Mouse (Mus musculus): ENCODE measurements at regions not wholly inside any gene's neighbourhood (a gene's known extent, or its start where the extent isn't known, plus 50 kb on each side); places are given as distances from the start of the nearest gene placed in this dataset.

DNA sequence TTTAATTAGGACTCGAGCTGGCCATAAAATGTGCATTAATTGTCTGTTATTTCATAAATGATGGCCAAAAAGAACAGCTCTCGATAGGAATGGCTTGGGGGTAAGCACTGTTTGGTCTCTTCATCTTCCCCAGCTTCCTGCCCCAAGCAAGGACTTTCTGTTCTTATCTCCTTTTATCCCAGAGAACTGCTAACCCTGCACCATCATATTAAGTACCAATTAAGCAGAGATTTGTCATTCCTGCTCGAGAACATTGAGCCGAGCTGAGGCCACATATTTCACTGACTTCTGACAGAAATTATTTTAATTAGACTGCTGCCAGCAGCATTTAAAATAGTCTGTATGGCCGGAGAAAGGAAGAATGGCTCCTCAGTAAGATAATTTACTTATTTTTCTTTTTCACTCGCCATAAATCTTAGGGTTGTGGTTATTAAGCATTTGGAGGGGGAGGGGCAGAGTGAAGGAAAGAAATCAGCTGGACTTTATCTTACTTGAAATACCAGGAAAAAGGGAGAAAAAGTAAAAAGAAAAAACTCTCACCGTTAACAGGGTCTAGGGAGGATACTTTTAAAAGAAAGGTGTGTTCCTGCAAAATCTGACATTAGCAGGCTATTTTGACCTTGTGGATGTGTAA is 377.1 kb downstream of the Mtx2 start:
- Histone ChIP-seq H3K4me2 (ENCODE audit: low read length) (no peak overlapping the region), H3K9ac (replicated peaks; ENCODE audit: low read depth, low read length) (no peak overlapping the region), H3K27ac (ENCODE audit: low read length) (no peak overlapping the region), H3K4me3 (replicated peaks; ENCODE audit: low read length) (no peak overlapping the region), H3K4me1 (replicated peaks; ENCODE audit: control insufficient read depth, insufficient read depth, low read length) (no peaks in the 10 kb centered on the region), H3K9me3 (ENCODE audit: control insufficient read depth, low read length) (no peaks in the 10 kb centered on the region), H3K36me3 (ENCODE audit: control insufficient read depth, insufficient read depth) (no peaks in the 10 kb centered on the region), H3K27me3 (replicated peaks; ENCODE audit: control insufficient read depth, insufficient read depth, low read length) (no peaks in the 10 kb centered on the region)
- no peak for ATAC-seq
- WGBS = 50% methylated on average over 7 of the region's 7 CpGs

- H3K27ac ChIP-seq (ENCODE audit: low read length) = no peak overlapping the region
- H3K4me3 ChIP-seq (replicated peaks; ENCODE audit: low read length) = no peak overlapping the region
- 44% methylated on average over 27 of the region's 27 CpGs for WGBS
These were observed 383.5 kb downstream of the Mtx2 start for GRCm38 (mm10) chr2:75208821-75209758.

GRCm38 (mm10) chr2:75209790-75210583 is 384.4 kb downstream of the Mtx2 start:
- no peak overlapping the region for H3K9ac ChIP-seq (replicated peaks; ENCODE audit: low read depth, low read length)
- no peaks in the 10 kb centered on the region for H3K27me3 ChIP-seq (replicated peaks; ENCODE audit: control insufficient read depth, insufficient read depth, low read length)
- H3K4me2 ChIP-seq (ENCODE audit: low read length) = no peak overlapping the region
- WGBS = 65% methylated on average over 17 of the region's 17 CpGs
- no peaks in the 10 kb centered on the region for H3K36me3 ChIP-seq (ENCODE audit: control insufficient read depth, insufficient read depth)
- no peak for ATAC-seq
- no peak overlapping the region for H3K4me3 ChIP-seq (replicated peaks; ENCODE audit: low read length)
- H3K27ac ChIP-seq (ENCODE audit: low read length) = no peak overlapping the region
- H3K9me3 ChIP-seq (ENCODE audit: control insufficient read depth, low read length) = no peaks in the 10 kb centered on the region
- H3K4me1 ChIP-seq (replicated peaks; ENCODE audit: control insufficient read depth, insufficient read depth, low read length) = peaks cover 11% of the 10 kb centered on the region

More at GRCm38 (mm10) chr2:75208821-75209758, 383.5 kb downstream of the Mtx2 start:
- no peaks in the 10 kb centered on the region for H3K9me3 ChIP-seq (ENCODE audit: control insufficient read depth, low read length)
- ATAC-seq = peak; percentile 49; the same call in 1 of the 2 replicates
- H3K27me3 ChIP-seq (replicated peaks; ENCODE audit: control insufficient read depth, insufficient read depth, low read length) = no peaks in the 10 kb centered on the region
- H3K9ac ChIP-seq (replicated peaks; ENCODE audit: low read depth, low read length) = no peak overlapping the region
- peaks cover 11% of the 10 kb centered on the region for H3K4me1 ChIP-seq (replicated peaks; ENCODE audit: control insufficient read depth, insufficient read depth, low read length)
- peak overlapping the region; percentile 28 for H3K4me2 ChIP-seq (ENCODE audit: low read length)
- H3K36me3 ChIP-seq (ENCODE audit: control insufficient read depth, insufficient read depth) = no peaks in the 10 kb centered on the region

GRCm38 (mm10) chr2:75216931-75217330 is 391.3 kb downstream of the Mtx2 start:
- WGBS = 94% methylated on average over 5 of the region's 5 CpGs

GRCm38 (mm10) chr2:75220775-75221359 is 395.3 kb downstream of the Mtx2 start:
- no peak overlapping the region for H3K27ac ChIP-seq (ENCODE audit: low read length)
- 39% methylated on average over 8 of the region's 8 CpGs for WGBS

More at GRCm38 (mm10) chr2:75216931-75217330, 391.3 kb downstream of the Mtx2 start:
- H3K27ac ChIP-seq (ENCODE audit: low read length) = no peak overlapping the region
- H3K9ac ChIP-seq (replicated peaks; ENCODE audit: low read depth, low read length) = no peak overlapping the region
- no peak for ATAC-seq
- H3K4me2 ChIP-seq (ENCODE audit: low read length) = no peak overlapping the region
- H3K27me3 ChIP-seq (replicated peaks; ENCODE audit: control insufficient read depth, insufficient read depth, low read length) = no peaks in the 10 kb centered on the region
- no peaks in the 10 kb centered on the region for H3K36me3 ChIP-seq (ENCODE audit: control insufficient read depth, insufficient read depth)
- no peak overlapping the region for H3K4me3 ChIP-seq (replicated peaks; ENCODE audit: low read length)
- peaks cover 11% of the 10 kb centered on the region for H3K4me1 ChIP-seq (replicated peaks; ENCODE audit: control insufficient read depth, insufficient read depth, low read length)
- H3K9me3 ChIP-seq (ENCODE audit: control insufficient read depth, low read length) = no peaks in the 10 kb centered on the region

GRCm38 (mm10) chr2:75224443-75224842 is 398.8 kb downstream of the Mtx2 start:
- Histone ChIP-seq H3K36me3 (ENCODE audit: control insufficient read depth, insufficient read depth) (no peaks in the 10 kb centered on the region), H3K9ac (replicated peaks; ENCODE audit: low read depth, low read length) (no peak overlapping the region), H3K4me2 (ENCODE audit: low read length) (no peak overlapping the region), H3K27me3 (replicated peaks; ENCODE audit: control insufficient read depth, insufficient read depth, low read length) (no peaks in the 10 kb centered on the region), H3K4me1 (replicated peaks; ENCODE audit: control insufficient read depth, insufficient read depth, low read length) (peaks cover 21% of the 10 kb centered on the region), H3K27ac (ENCODE audit: low read length) (no peak overlapping the region), H3K4me3 (replicated peaks; ENCODE audit: low read length) (no peak overlapping the region), H3K9me3 (ENCODE audit: control insufficient read depth, low read length) (no peaks in the 10 kb centered on the region)
- peak; percentile 68; the same call in 1 of the 2 replicates for ATAC-seq
- 38% methylated on average over 5 of the region's 5 CpGs for WGBS

More at GRCm38 (mm10) chr2:75220775-75221359, 395.3 kb downstream of the Mtx2 start:
- Histone ChIP-seq H3K9me3 (ENCODE audit: control insufficient read depth, low read length) (no peaks in the 10 kb centered on the region), H3K4me1 (replicated peaks; ENCODE audit: control insufficient read depth, insufficient read depth, low read length) (peaks cover 21% of the 10 kb centered on the region), H3K27me3 (replicated peaks; ENCODE audit: control insufficient read depth, insufficient read depth, low read length) (no peaks in the 10 kb centered on the region), H3K9ac (replicated peaks; ENCODE audit: low read depth, low read length) (no peak overlapping the region), H3K4me3 (replicated peaks; ENCODE audit: low read length) (no peak overlapping the region), H3K36me3 (ENCODE audit: control insufficient read depth, insufficient read depth) (no peaks in the 10 kb centered on the region), H3K4me2 (ENCODE audit: low read length) (peak overlapping the region; percentile 6; the same call in 1 of the 2 replicates)
- ATAC-seq = peak; percentile 61

GRCm38 (mm10) chr2:75240976-75241375 is 415.4 kb downstream of the Mtx2 start:
- Histone ChIP-seq H3K36me3 (ENCODE audit: control insufficient read depth, insufficient read depth) (no peaks in the 10 kb centered on the region), H3K27ac (ENCODE audit: low read length) (no peak overlapping the region), H3K4me3 (replicated peaks; ENCODE audit: low read length) (no peak overlapping the region)

DNA sequence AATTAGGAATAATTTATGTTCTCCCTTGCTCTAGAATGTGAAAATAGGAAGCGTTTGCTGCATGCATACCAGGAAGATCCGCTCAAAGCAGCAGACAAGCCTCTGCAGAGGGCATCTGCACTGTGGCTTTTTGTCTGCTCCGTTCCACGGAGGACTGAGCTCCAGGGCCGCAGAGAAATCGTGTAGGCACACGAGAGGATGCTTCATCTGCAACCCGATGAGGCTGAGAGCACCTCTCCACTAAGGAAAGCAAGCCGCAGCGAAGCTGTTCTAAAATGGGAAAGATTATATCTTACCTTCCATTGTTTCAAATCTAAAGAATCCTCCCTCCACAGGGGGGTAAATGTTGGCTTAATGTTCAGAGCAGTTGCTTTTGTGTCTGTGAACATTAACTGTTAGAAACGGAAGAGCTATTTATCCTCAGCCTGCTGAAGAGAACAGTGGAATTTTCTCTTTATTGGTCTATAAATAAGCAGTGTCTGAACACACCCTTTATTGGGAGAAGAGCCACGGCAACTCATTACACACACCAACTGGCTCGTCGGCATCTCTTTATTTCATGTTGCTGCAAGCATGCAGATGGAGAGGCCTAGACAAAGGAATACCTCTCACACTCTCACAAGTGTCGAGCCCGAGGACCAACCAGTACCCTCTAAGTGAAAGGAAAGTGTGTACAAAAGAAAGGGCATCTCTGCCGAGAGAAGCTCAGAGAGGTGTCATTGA is 414.6 kb upstream of the Hnrnpa3 start:
- peak overlapping the region; percentile 14; the same call in 1 of the 2 replicates for H3K4me2 ChIP-seq (ENCODE audit: low read length)
- peak overlapping the region; percentile 80 for H3K27ac ChIP-seq (ENCODE audit: low read length)
- H3K4me1 ChIP-seq (replicated peaks; ENCODE audit: control insufficient read depth, insufficient read depth, low read length) = peaks cover 32% of the 10 kb centered on the region
- ATAC-seq = peak; percentile 29
- H3K9ac ChIP-seq (replicated peaks; ENCODE audit: low read depth, low read length) = peak overlapping the region; percentile 48
- no peaks in the 10 kb centered on the region for H3K9me3 ChIP-seq (ENCODE audit: control insufficient read depth, low read length)
- 31% methylated on average over 17 of the region's 17 CpGs for WGBS
- H3K4me3 ChIP-seq (replicated peaks; ENCODE audit: low read length) = no peak overlapping the region
- H3K36me3 ChIP-seq (ENCODE audit: control insufficient read depth, insufficient read depth) = no peaks in the 10 kb centered on the region
- H3K27me3 ChIP-seq (replicated peaks; ENCODE audit: control insufficient read depth, insufficient read depth, low read length) = no peaks in the 10 kb centered on the region

More at GRCm38 (mm10) chr2:75240976-75241375, 415.4 kb downstream of the Mtx2 start:
- Histone ChIP-seq H3K27me3 (replicated peaks; ENCODE audit: control insufficient read depth, insufficient read depth, low read length) (no peaks in the 10 kb centered on the region), H3K9me3 (ENCODE audit: control insufficient read depth, low read length) (no peaks in the 10 kb centered on the region), H3K4me2 (ENCODE audit: low read length) (no peak overlapping the region), H3K9ac (replicated peaks; ENCODE audit: low read depth, low read length) (no peak overlapping the region), H3K4me1 (replicated peaks; ENCODE audit: control insufficient read depth, insufficient read depth, low read length) (peaks cover 19% of the 10 kb centered on the region)
- WGBS = 84% methylated on average over 1 of the region's 1 CpGs
- ATAC-seq = no peak
